Mouse (Mus musculus) brain, embryonic 14.5 days (tissue): Measurements from ENCODE around the gene Gfap.

ENCODE experiments used
- CTCF ChIP-seq: fragments of 200-500 bp; IDR thresholded peaks from 2 replicates; pipeline ENCODE4 v1.5.1; 2012; ENCODE audit warnings: inconsistent platforms, mild to moderate bottlenecking, moderate library complexity, borderline replicate concordance; ENCODE audit not compliant: insufficient read depth, insufficient read length; ENCODE audit errors: extremely low read depth
- POLR2A ChIP-seq: fragments of 200-500 bp; IDR thresholded peaks from 2 replicates; pipeline ENCODE4 v1.6.1; 2012; ENCODE audit warnings: mild to moderate bottlenecking, inconsistent platforms, borderline replicate concordance; ENCODE audit not compliant: poor library complexity, insufficient read depth, insufficient read length, severe bottlenecking; ENCODE audit errors: extremely low read depth

- TF ChIP-seq CTCF (no peak), POLR2A (no peak)
Measured at GRCm38 (mm10) chr11:102858951-102859350, 41.8 kb downstream of the Gfap start.
